Mouse (Mus musculus) frontal cortex, adult 2 months (tissue): ENCODE data around the gene Dstyk. TPM values are rescaled to one million over a fixed set of nuclear protein-coding genes. Genes with fewer than 3 reads are reported as not detected.

Experiments
- DNase-seq, 2 experiments: peaks; one replicate each; pipeline ENCODE4 v3.0.0; 2022; ENCODE audit warnings: low spot score in 1 of 2; ENCODE audit errors: extremely low spot score in 1 of 2
- polyA plus RNA-seq: library from polyadenylated mRNA; depleted of rRNA; stranded (reverse); fragments of >200 nt; gene quantifications from 2 replicates; pipeline ENCODE4 v1.2.3, GENCODE M21; 2012; rRNA removed

The Dstyk gene
- polyA plus RNA-seq = 22.1 and 26.6 TPM in 2 replicates

DNA sequence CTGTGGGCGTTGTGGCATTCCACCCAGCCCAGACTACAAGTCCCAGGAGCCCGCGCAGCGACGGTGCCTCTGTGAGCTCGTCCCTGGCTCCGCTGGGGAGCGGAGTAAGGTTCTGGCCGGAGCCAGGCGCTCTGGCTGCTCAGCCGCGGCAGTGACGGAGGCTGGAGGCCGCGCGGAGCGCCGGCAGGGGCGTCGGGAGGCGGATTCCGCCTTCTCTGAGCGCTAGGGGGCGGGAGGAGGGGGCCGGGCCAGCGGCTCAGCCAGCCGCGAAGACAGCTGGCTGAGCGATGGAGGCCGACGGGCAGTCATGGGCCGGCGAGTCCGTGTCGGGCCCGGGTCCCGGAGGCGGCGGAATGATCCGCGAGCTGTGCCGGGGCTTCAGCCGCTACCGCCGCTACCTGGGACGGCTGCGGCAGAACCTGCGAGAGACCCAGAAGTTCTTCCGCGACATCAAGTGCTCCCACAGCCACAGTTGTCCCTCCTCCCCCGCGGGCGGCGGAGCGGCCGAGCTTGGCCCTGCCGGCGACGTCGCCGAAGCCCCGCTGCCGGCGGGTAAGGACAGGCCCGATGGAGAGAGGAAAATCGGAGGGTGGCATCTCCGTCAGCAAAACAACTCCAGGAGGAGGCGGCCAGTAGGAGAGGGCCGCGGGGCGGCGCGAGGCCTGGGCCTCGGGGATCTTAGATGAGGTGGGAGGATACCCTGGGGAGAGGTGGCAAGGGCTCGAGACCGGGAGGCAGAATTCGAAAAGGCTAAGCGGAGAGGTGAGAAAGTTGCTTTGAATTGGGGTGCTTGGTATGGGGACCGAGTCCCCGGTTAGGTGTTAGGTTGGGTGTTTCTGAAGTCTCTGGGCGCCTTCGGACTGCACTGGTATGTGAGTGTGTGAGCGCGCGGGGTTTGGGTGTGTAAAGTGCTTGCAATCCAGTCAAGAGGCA is at the start of gene Dstyk:
Gene Dstyk, plus strand, starts transcription at position 237 of the 933 bp plus-strand sequence.
- peak; percentile 82 to 94 for DNase-seq

GRCm38 (mm10) chr1:132367692-132368506 is 49.5 kb upstream of the Dstyk start:
- DNase-seq = peak; percentile 69 to 95

- DNase-seq = no peak
These were observed 46.6 kb upstream of the Dstyk start for GRCm38 (mm10) chr1:132370681-132371173.

GRCm38 (mm10) chr1:132371298-132372081 is 45.9 kb upstream of the Dstyk start:
- DNase-seq = no peak

DNA sequence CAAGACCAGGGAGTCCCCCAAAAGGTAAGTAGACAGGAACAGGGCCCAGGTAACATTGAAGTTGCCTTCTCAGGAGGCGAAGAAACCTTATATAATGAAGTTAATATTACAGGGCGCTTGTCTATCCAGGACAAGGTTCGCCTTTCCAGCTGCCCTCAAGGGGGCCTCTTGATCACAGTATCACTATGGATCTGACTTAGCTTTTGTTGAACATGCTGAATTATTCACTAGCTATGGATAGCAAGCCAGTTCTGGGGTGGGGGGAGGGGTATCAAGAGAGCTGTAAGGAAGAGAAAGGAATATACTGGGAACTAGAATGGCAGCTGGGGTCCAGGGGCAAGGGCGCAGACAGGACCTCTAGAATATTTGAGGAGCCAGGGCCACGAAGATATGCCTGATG is 45.0 kb upstream of the Dstyk start:
- no peak for DNase-seq

DNA sequence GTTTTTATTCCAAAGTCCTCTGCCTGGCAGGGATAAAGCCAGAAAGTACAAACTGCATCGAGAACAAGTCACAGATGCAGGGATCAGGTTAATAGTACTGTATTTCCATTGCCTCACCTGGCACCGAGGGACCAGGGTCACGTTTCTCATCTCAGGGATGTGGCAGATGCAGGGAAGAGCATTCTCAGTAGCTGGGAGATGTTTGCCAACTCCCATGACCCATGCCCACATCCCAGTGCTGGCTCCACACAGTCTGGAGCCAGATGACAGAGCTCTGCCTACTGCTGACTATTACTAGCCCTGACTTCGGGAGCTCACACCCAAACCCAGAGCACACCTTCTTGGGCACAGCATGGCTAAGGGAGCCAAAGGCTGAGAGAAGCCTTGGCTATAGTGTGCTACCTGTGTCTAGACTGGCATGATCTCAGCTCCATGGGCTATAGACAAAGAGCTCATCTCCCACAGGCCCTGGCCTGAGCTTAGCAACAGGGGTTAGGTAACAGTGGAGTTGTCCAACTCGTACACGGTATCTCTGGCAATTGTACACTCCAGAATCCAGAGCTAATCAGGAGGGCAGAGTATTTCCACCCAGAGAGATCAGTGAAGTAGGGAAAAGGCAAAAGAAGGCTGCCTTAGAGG is 44.3 kb upstream of the Dstyk start:
- no peak for DNase-seq

GRCm38 (mm10) chr1:132374140-132374872 is 43.0 kb upstream of the Dstyk start:
- DNase-seq = no peak

- no peak for DNase-seq
These were observed 42.5 kb upstream of the Dstyk start for GRCm38 (mm10) chr1:132374873-132375244.

DNA sequence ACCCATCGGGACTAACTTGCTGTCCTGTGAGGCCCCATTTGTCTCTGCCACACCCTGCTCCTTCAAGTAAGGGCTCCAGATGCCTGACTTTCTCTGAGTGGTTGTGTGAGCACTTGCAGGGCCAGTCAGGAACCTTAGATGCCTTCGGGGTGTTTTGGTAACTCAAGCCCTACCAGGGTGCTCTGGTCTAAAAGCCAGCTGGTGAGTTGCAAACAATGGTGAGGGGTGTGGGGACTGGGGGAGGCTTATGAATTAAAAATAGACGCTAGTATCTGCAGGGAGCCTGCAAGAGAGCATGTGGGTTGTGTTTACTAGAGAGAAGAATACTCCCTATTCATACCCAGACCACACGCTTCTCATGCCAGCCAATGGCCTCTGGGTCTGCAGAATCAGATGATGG is 42.1 kb upstream of the Dstyk start:
- peak in 1 of 2 experiments; percentile 53 for DNase-seq

GRCm38 (mm10) chr1:132376211-132377054 is 40.9 kb upstream of the Dstyk start:
- DNase-seq = no peak

GRCm38 (mm10) chr1:132377055-132377365 is 40.3 kb upstream of the Dstyk start:
- no peak for DNase-seq

DNA sequence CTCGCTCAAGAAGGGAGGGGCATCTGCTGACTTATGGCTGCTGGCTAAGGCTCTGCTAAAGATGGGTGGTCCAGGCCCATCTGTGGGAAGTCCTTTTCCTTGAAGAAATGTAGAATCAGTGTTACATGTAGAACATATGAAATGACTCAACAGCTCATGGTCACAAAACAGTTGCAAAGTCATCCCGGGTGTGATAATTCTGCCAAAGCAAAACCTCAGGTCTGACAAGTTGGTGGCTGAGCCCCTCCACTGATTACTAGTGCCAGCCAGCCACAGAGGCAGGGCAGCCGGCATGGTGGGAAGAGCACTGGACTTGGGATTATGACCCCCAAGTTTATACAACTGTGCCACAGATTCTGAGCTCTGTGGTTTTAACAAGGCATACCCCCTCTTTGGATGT is 39.5 kb upstream of the Dstyk start:
- DNase-seq = no peak

DNA sequence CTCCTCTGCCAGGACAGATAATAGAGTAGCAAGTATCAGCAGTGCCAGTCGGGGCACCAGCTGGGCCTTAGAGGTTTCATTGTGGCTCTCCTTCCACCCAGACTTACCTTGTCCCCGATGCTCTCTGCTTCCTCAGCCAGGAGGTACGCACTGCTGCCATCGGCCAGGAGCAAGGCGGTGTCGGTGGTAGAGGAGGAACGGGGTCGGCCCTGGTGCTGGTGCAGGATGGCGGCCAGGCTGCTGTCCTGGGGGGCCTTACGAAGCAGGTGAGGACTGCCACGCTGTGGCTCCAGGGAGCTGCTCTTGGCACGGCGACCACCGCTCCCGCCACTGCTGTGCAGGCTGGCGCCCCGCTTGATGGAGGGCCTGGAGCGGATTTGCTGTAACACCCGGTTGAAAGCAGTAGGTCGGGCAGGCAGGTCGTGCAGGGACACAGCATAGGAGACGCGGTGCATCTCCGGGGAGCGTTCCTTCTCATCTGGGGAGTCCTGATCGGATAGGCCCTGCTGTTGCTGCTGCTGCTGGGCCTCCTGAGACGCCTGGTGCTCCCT is 36.7 kb upstream of the Dstyk start:
- DNase-seq = no peak

DNA sequence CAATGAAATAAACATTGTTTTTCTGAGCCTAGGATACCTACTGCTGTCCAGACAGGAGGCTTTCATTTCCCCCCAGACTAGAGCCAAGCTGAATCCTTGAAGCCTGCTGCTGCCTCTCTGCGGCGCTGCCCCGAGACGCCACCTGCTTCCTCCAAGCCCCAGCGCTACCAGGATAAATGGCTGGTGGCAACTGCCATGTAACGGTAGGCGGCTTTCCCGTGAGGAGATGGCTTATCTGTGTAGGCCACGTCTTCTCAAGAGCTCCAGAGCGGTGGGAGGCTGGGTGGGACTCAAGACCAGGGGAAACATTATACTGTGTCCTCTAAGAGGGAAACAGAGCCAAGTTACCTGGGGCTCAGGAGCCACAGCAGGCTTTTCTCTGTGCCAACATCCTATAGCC is 35.4 kb upstream of the Dstyk start:
- DNase-seq = no peak

GRCm38 (mm10) chr1:132384001-132384554 is 33.3 kb upstream of the Dstyk start:
- peak in 1 of 2 experiments; percentile 70 for DNase-seq

DNA sequence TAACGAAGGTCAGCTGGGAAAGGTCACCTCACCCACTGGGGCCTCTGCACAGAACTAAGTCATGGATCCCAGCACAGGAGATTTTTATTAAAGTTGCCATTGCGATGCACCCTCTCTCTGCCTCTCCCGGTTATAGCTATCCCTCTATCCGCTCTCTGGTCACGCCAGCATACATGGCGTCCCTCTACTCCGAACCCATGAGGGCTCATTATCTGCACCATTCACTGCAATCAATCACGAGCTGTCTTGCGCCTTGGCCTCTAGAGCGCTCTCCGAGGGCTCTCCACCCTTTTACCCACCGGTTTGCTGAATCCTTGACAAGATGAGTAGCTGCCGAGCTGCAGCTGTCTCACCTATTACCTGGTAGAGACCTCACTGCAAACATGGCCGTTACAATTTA is 32.1 kb upstream of the Dstyk start:
- DNase-seq = no peak

- DNase-seq = no peak
These were observed 31.6 kb upstream of the Dstyk start for GRCm38 (mm10) chr1:132385711-132386110.

- no peak for DNase-seq
These were observed 31.1 kb upstream of the Dstyk start for GRCm38 (mm10) chr1:132386266-132386665.
